Mouse (Mus musculus) spleen, adult 2 months (tissue): ENCODE measurements at regions not wholly inside any gene's neighbourhood (a gene's known extent, or its start where the extent isn't known, plus 50 kb on each side); places are given as distances from the start of the nearest gene placed in this dataset.
A peak's percentile ranks its signal among the peaks of the same experiment; 100 is the strongest.

Source experiments
- DNase-seq, 2 experiments: peaks; one replicate each; pipeline versions ENCODE4 v3.0.0 to v3.0.0-alpha.2; 2012 to 2021; ENCODE audit warnings: low spot score in 2 of 2, low read depth in 1 of 2
- H3K27ac ChIP-seq: fragments of 200-500 bp; 2 replicates; pipeline ENCODE4 v1.5.1; 2012; ENCODE audit warnings: low read length, inconsistent platforms; ENCODE audit not compliant: insufficient read depth
- H3K27me3 ChIP-seq: fragments of 200-500 bp; 2 replicates; pipeline ENCODE4 v1.6.1; 2012; ENCODE audit warnings: mild to moderate bottlenecking, moderate library complexity, low read length, inconsistent platforms; ENCODE audit not compliant: control insufficient read depth, insufficient read depth
- H3K36me3 ChIP-seq: fragments of 200-500 bp; 2 replicates; pipeline ENCODE4 v1.6.1; 2012; ENCODE audit warnings: mild to moderate bottlenecking, low read length, inconsistent platforms; ENCODE audit not compliant: control insufficient read depth, insufficient read depth
- H3K4me1 ChIP-seq: fragments of 200-500 bp; 2 replicates; pipeline ENCODE4 v1.6.1; 2011; ENCODE audit warnings: inconsistent platforms; ENCODE audit not compliant: control insufficient read depth, insufficient read depth, insufficient read length
- H3K4me3 ChIP-seq: fragments of 200-500 bp; 2 replicates; pipeline ENCODE4 v1.5.1; 2011; ENCODE audit warnings: mild to moderate bottlenecking, inconsistent platforms; ENCODE audit not compliant: insufficient read depth, insufficient read length; ENCODE audit errors: extremely low read depth
- CTCF ChIP-seq: fragments of 200-500 bp; IDR thresholded peaks from 2 replicates; pipeline ENCODE4 v1.5.1; 2011; ENCODE audit warnings: mild to moderate bottlenecking, inconsistent platforms; ENCODE audit not compliant: insufficient read depth, insufficient read length, insufficient replicate concordance; ENCODE audit errors: extremely low read depth
- POLR2A ChIP-seq: fragments of 200-500 bp; IDR thresholded peaks from 2 replicates; pipeline ENCODE4 v1.6.1; 2011; ENCODE audit warnings: low read depth, low read length, inconsistent platforms
- WGBS: fragments of 180-500 bp; shearing (Covaris S2); methylation state at CpG from one replicate; pipeline ENCODE4 v1.1.7; 2018; 5-methylcytosine and 5-hydroxymethylcytosine counted together

GRCm38 (mm10) chr1:189584831-189585230 is 103.1 kb downstream of the Cenpf start:
- Histone ChIP-seq H3K27ac (no peak overlapping the region), H3K4me3 (no peak overlapping the region), H3K27me3 (no peaks in the 10 kb centered on the region), H3K36me3 (no peaks in the 10 kb centered on the region), H3K4me1 (no peaks in the 10 kb centered on the region)
- DNase-seq, result no peak
- WGBS, result 73% methylated on average over 3 of the region's 3 CpGs
- TF ChIP-seq CTCF (no peak), POLR2A (no peak)

GRCm38 (mm10) chr1:189581427-189581826 is 106.5 kb downstream of the Cenpf start:
- Histone ChIP-seq H3K27me3 (no peaks in the 10 kb centered on the region), H3K27ac (no peak overlapping the region), H3K4me1 (no peaks in the 10 kb centered on the region), H3K36me3 (no peaks in the 10 kb centered on the region), H3K4me3 (no peak overlapping the region)
- DNase-seq, result no peak
- TF ChIP-seq CTCF (no peak), POLR2A (no peak)
- WGBS, result 82% methylated on average over 4 of the region's 4 CpGs

- peak; percentile 7; the same call in 1 of the 2 replicates for TF ChIP-seq CTCF
- TF ChIP-seq POLR2A, result no peak
- no peaks in the 10 kb centered on the region for H3K27me3 ChIP-seq
- H3K27ac ChIP-seq, result no peak overlapping the region
- peak in 1 of 2 experiments; percentile 3 for DNase-seq
- H3K4me1 ChIP-seq, result no peaks in the 10 kb centered on the region
- H3K36me3 ChIP-seq, result no peaks in the 10 kb centered on the region
- no peak overlapping the region for H3K4me3 ChIP-seq
- 59% methylated on average over 2 of the region's 2 CpGs for WGBS
Measured at GRCm38 (mm10) chr1:189579358-189579757, 108.5 kb downstream of the Cenpf start.

GRCm38 (mm10) chr1:189576311-189577002 is 111.4 kb downstream of the Cenpf start:
- no peaks in the 10 kb centered on the region for H3K36me3 ChIP-seq
- no peak overlapping the region for H3K4me3 ChIP-seq
- no peaks in the 10 kb centered on the region for H3K4me1 ChIP-seq
- DNase-seq, result no peak
- H3K27me3 ChIP-seq, result no peaks in the 10 kb centered on the region
- TF ChIP-seq POLR2A (no peak), CTCF (no peak)
- H3K27ac ChIP-seq, result no peak overlapping the region
- 23% methylated on average over 11 of the region's 11 CpGs for WGBS

- Histone ChIP-seq H3K4me1 (no peaks in the 10 kb centered on the region), H3K27ac (no peak overlapping the region), H3K36me3 (no peaks in the 10 kb centered on the region), H3K27me3 (no peaks in the 10 kb centered on the region), H3K4me3 (no peak overlapping the region)
- WGBS, result 85% methylated on average over 10 of the region's 10 CpGs
- TF ChIP-seq POLR2A (no peak), CTCF (no peak)
- DNase-seq, result no peak
Measured at GRCm38 (mm10) chr1:189575525-189576240, 112.2 kb downstream of the Cenpf start.

GRCm38 (mm10) chr1:189566491-189566890 is 121.4 kb downstream of the Cenpf start:
- 50% methylated on average over 7 of the region's 7 CpGs for WGBS
- Histone ChIP-seq H3K4me3 (no peak overlapping the region), H3K27ac (no peak overlapping the region), H3K4me1 (no peaks in the 10 kb centered on the region), H3K27me3 (no peaks in the 10 kb centered on the region), H3K36me3 (no peaks in the 10 kb centered on the region)
- TF ChIP-seq CTCF, result no peak
- TF ChIP-seq POLR2A, result no peak
- no peak for DNase-seq

- WGBS, result 88% methylated on average over 12 of the region's 12 CpGs
- Histone ChIP-seq H3K4me3 (no peak overlapping the region), H3K27me3 (no peaks in the 10 kb centered on the region), H3K4me1 (no peaks in the 10 kb centered on the region), H3K27ac (no peak overlapping the region), H3K36me3 (no peaks in the 10 kb centered on the region)
- TF ChIP-seq POLR2A, result no peak
- TF ChIP-seq CTCF, result no peak
- DNase-seq, result no peak
Measured at GRCm38 (mm10) chr1:189561831-189562230, 126.1 kb downstream of the Cenpf start.
